Mouse (Mus musculus): ENCODE measurements around the gene Tsks.

GRCm38 (mm10) chr7:44898607-44899006 lies 44.4 kb upstream of the Tsks start:
- peak; percentile 59 for TF ChIP-seq CTCF (IDR thresholded peaks at IDR 0.05; ENCODE audit: low read depth)
- TF ChIP-seq EP300 (IDR thresholded peaks at IDR 0.05; ENCODE audit: low read depth): no peak

Measured in liver, embryonic 14.5 days (tissue).